Mouse (Mus musculus) heart, postnatal 0 days (tissue): ENCODE results near the gene Cdyl.

Experiments
- CTCF ChIP-seq: IDR thresholded peaks from 2 replicates; pipeline ENCODE4 v1.5.1; 2016; ENCODE audit warnings: antibody characterized with exemption, control low read depth, low read depth
- EP300 ChIP-seq: IDR thresholded peaks from 2 replicates; pipeline ENCODE4 v1.6.1; 2016; ENCODE audit warnings: antibody characterized with exemption, low read depth

- TF ChIP-seq EP300, result no peak
- TF ChIP-seq CTCF, result peak; percentile 72
Observed at GRCm38 (mm10) chr13:35773763-35774162, 114.1 kb downstream of the Cdyl start.
